In genomic region chr13:74493911-74494679, GRCm38 (mm10) we compare ENCODE assay signal across 1 mouse cellular context.
TF ChIP-seq lines count a peak whose summit lies in the region.

Gene Zfp825, minus strand, starts transcription at chr13:74493992.

TF ChIP-seq in CH12.LX, 34 proteins besides CTCF, POLR2A, EP300 and RAD21 (continued from another document):
- no peak for TF ChIP-seq ETS1 (conservative IDR thresholded peaks at IDR 0.05; ENCODE audit: low read depth, low read length)
- TF ChIP-seq CHD1 (IDR thresholded peaks at IDR 0.05; ENCODE audit: low read depth, low read length): no peak
- TF ChIP-seq USF1 (IDR thresholded peaks at IDR 0.05; ENCODE audit: low read depth, low read length): no peak
- no peak for TF ChIP-seq JUN (IDR thresholded peaks at IDR 0.05; ENCODE audit: insufficient read depth, low read depth, low read length)
- TF ChIP-seq BHLHE40 (IDR thresholded peaks at IDR 0.05; ENCODE audit: low read depth, low read length): no peak
- TF ChIP-seq NELFE (IDR thresholded peaks at IDR 0.05; ENCODE audit: low read depth, low read length): peak; percentile 85
- TF ChIP-seq HCFC1 (IDR thresholded peaks at IDR 0.05; ENCODE audit: low read depth, low read length): peak; percentile 70
- TF ChIP-seq PAX5 (IDR thresholded peaks at IDR 0.05; ENCODE audit: low read length): no peak
- TF ChIP-seq MYC (IDR thresholded peaks at IDR 0.05; ENCODE audit: low read depth, low read length): no peak
- TF ChIP-seq ZC3H11A (IDR thresholded peaks at IDR 0.05; ENCODE audit: low read depth, low read length): no peak
- no peak for TF ChIP-seq GABPA (IDR thresholded peaks at IDR 0.05; ENCODE audit: insufficient replicate concordance, low read depth, low read length)
